Mouse (Mus musculus): Measurements from ENCODE around the gene Fhit.
A peak's percentile ranks its signal among the peaks of the same experiment; 100 is the strongest.

Fhit gene

DNA sequence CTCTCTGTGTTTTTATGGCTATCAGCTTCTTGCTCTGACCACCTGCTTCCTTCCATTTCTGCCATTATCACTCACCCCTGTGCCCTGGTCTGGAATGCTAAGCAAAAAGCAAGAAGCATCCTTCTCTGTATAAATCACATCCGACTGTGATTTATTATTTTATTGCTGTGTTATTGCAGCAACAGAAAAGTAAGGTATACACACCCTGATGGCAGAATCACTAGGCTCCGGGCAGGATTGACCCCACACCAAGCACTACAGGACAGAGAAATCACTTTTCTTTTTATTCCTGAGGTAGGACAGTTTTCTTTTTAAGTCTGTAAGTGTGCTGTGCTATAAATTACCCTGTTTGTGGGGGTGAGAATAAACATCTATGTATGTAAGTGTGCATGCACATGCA lies 460.1 kb downstream of the Fhit start:
- DNase-seq: no peak

- no peak for DNase-seq
These were observed 481.8 kb downstream of the Fhit start for GRCm38 (mm10) chr14:10680041-10680440.

- DNase-seq: no peak
These were observed 482.2 kb downstream of the Fhit start for GRCm38 (mm10) chr14:10679638-10680037.

DNA sequence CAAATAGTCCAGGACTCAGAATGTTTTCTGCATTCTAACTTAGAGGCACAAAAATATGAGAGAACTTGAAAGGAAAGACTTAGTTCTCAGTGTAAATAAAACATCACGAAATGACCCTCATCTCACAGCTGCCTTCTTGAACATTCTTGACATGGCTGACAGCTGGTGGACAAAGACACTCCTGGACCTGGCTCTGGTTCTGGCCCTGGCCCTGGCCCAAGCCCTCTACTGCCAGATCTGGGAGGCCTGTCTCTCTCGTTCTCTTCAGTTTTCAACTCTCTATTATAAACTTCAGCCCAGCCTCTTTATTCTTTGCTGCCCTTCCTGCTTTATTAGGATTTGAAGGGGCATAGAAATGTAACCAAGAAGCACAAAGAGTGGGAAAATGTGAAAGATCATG lies 484.2 kb downstream of the Fhit start:
- no peak for DNase-seq

GRCm38 (mm10) chr14:10660247-10660646 lies 501.6 kb downstream of the Fhit start:
- DNase-seq: no peak

DNA sequence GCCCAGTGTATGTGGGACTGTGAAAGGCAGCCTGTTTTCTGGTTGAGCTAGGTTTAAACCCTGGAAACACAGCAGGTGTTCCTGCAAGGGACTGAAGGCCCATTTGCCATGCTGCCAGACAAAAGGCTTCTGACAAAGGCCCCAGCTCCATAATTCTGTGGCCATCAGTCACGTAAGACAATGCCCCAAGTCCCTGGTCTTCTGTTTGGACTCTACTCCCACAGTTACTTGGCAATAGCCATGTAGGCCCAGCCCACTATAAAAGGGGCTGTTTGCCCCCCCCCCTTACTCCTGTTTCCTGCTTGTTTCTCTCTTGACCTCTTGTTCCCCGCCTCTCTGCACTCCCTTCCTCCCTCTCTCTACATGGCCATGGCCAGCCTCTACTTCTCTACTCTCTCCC lies 502.5 kb downstream of the Fhit start:
- no peak for DNase-seq

DNA sequence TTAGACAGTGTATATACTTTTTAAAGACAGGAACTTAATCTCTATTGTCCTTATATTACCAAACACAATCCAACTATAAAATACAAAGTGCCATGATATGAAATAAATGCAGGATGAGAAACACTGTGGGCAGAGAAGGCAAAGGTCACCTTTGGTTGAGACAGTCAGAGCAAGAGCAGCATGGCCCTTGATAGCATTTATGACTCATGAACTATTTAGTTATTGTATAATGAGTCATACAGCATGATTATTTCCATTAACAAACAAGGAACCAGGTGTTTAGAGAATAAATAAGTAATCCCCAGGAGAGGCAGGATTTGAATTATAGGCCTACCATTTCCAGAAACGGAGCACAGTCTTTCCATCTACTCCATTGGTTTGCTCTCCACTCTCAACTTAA lies 503.6 kb downstream of the Fhit start:
- no peak for DNase-seq

DNA sequence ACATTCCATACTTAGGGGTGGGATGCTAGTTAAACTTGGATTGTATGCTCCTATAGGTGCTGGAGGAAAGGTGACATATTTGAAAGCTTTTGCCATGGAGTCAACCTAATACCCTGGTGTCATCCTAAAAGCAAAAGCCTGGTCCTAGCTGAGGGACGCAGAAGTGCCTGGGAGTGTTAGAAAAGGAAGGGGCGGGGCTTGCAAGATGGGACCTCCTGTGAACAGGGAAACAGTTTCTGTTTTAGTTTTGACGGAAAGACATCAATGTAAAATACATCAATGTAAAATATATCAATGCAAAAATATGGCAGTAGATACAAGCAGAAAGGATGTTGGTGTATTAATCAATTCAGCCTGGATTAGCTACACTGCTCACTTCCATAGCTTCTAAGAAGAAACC lies 504.5 kb downstream of the Fhit start:
- DNase-seq: no peak

DNA sequence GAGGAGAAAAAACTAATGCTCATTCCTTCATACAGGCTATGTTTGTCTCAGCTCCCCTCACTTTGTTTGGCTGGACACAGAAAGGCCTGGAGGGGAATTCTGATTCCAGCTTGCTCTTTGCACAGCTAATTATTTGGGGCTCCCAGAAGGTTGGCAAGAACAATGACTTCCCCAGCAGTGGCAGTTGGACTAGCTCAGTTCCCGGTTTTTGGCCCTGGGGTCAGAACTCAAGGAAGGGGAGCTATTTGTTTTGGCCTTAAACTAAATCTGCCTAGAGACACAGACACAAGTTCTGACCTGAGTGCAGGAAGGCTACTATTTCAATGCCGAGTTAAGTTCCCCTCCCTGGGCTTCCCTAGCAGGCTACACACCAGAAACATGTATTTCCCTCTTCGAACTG lies 506.0 kb downstream of the Fhit start:
- DNase-seq: peak; percentile 19 to 56

GRCm38 (mm10) chr14:10647832-10648231 lies 514.0 kb downstream of the Fhit start:
- no peak for DNase-seq

DNA sequence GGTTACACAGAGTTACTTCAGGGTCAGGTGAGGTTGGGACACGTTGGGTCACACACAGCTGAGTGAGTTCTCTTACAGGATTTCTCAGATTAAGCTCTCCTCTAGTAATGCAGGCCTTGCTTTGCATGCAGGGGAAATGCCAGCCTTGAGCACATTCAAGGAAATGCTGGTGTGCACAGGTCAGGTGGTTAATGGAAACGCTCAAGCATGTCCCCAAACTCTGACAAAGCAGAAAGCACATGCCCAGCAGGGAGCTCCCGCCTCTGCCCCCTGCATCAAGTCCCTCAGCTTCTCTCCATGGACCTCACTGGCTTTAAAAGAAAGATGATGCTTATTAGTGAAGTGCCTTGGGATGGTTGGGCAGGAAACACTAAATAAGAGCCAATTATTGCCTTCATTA lies 530.1 kb downstream of the Fhit start:
- no peak for DNase-seq

- no peak for DNase-seq
These were observed 530.9 kb downstream of the Fhit start for GRCm38 (mm10) chr14:10630831-10631360.

GRCm38 (mm10) chr14:10593467-10593866 lies 568.4 kb downstream of the Fhit start:
- no peak for DNase-seq

GRCm38 (mm10) chr14:10568937-10569552 lies 592.8 kb downstream of the Fhit start:
- no peak for DNase-seq

- DNase-seq: no peak
These were observed 594.1 kb downstream of the Fhit start for GRCm38 (mm10) chr14:10567771-10568170.

- peak in 1 of 2 experiments; percentile 23 for DNase-seq
These were observed 607.1 kb downstream of the Fhit start for GRCm38 (mm10) chr14:10554755-10555154.

- no peak for DNase-seq
These were observed 613.2 kb downstream of the Fhit start for GRCm38 (mm10) chr14:10548632-10549031.

DNA sequence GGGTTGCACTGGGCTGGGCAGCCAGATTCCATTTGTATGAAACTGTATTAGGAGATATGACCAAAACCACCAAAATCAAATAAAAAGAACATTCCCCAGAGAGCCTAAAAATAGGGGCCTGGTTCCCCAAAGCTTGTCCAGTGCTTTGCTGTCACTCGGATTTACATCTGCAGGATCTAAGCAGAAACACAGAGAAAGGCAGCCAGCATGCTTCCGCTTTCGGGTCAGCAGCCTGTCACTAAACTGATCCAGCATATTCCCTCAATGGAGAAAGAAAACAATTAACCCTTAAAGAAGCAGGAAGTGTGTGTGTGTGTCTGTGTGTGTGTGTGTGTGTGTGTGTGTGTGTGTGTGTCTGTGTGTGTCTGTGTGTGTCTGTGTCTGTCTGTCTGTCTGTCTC lies 615.9 kb downstream of the Fhit start:
- DNase-seq: no peak

- no peak for DNase-seq
These were observed 627.0 kb downstream of the Fhit start for GRCm38 (mm10) chr14:10534862-10535261.

DNA sequence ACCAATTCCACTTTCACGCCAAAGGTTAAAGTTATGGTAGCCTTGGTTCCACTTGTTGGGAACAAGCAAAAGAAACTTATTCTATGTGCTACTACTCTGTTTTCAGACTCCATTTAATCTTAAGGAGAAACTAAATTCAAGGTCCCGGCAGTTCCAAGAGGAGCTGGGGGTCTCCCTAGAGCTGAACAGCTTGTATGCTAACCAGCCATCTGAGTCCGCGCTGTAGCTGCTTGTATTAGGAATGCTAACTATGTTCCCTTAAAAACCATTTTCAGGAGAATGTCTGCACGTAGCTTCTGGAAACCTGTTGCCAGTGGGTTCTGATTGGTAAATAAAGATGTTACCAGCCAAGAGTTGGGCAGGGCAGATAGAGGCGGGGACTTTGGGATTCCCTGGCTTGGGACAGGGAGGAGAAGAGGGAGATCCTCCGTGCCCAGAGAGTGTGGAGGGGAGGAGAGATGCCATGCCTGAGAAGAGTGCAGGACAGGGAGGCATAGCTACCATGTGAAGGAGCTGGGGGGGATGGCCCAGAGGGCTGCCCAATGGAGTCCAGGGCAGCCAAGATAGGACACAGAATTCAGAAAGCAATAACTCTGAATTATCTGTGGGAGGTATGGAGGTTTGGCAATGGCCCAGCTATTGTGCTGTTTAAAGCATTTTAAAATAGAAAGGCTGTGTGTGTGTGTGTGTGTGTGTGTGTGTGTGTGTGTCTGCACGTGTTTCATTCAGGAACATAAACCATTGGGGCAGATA lies 629.9 kb downstream of the Fhit start:
- DNase-seq: no peak

DNA sequence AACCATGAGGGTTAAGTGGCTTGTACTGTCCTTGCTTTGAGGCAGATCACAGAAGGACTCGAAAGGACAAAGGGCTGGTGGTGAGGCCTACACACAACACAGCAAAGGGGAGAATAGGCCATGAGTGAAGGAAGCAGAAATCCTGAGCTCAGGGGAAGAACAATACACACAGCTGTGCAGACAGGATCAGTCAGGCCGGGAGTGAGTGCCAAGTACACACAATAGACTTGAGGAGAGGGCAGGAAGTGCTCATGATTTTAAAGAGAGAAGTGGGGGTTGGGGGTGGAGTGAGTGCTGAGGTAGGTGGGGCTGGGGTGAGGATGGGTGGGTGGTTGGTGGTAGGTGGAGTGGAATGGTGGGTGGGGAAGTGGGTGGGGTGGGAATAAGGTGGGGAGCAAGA lies 635.0 kb downstream of the Fhit start:
- DNase-seq: no peak

GRCm38 (mm10) chr14:10525786-10526185 lies 636.0 kb downstream of the Fhit start:
- no peak for DNase-seq

DNA sequence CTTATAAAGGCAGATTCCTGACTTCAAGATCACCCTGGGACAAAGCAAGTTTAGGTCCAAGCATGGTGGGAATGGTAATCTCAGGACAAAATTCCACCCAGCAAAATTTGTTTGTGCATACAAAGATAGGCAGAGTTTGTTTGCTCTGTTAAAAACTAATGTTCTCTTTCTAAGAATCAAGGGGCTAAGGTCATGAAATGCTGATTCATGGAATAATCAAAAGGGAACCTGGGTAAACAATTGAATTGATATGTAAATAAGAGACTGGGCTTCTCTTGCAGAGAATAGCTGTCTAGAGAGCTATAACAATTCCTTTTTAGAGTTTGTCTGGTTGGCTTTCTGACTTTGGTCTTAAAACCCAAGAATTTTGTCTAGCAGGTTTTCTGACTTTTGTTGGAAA lies 647.8 kb downstream of the Fhit start:
- DNase-seq: no peak

DNA sequence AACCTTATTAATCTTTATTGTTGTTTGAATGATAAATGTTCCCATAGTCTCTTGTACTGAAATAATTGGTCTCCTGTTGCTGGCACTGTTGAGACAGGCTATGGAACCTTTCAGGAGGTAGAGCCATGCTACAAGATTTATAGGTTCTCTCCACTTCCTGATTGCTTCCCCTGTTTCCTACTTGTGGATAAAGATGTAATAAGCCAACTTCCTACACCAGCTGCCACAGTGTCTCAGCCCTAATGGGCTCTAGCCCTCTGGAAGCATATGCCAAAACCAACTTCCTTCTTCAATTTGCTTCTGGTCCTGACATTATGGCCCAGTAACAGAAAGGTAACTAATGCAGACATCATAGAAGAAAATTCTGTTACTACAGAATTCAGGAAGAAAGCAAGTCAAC lies 652.6 kb downstream of the Fhit start:
- DNase-seq: no peak

- no peak for DNase-seq
These were observed 654.3 kb downstream of the Fhit start for GRCm38 (mm10) chr14:10507560-10507959.

All from kidney, postnatal 25 days (tissue).